Mouse (Mus musculus): ENCODE measurements around the gene Fam234b.

GRCm38 (mm10) chr6:135262565-135262964 lies 64.8 kb downstream of the Fam234b start:
- no peak for TF ChIP-seq MYOD1 (IDR thresholded peaks at IDR 0.05; ENCODE audit: control insufficient read depth, insufficient read length, low read depth)
- TF ChIP-seq CTCF (IDR thresholded peaks at IDR 0.05; ENCODE audit: control insufficient read depth, insufficient read depth, insufficient read length) = no peak
- TF ChIP-seq MAX (IDR thresholded peaks at IDR 0.05) = no peak
- TF ChIP-seq CEBPB (IDR thresholded peaks at IDR 0.05; ENCODE audit: low read depth) = no peak
- no peak for TF ChIP-seq USF1 (IDR thresholded peaks at IDR 0.05; ENCODE audit: low read depth)
- TF ChIP-seq MYOG (IDR thresholded peaks at IDR 0.05; ENCODE audit: control insufficient read depth, extremely low read depth, insufficient read length) = no peak
